Comparison of ENCODE assay signal across 8 mouse cellular contexts in the genomic region with DNA sequence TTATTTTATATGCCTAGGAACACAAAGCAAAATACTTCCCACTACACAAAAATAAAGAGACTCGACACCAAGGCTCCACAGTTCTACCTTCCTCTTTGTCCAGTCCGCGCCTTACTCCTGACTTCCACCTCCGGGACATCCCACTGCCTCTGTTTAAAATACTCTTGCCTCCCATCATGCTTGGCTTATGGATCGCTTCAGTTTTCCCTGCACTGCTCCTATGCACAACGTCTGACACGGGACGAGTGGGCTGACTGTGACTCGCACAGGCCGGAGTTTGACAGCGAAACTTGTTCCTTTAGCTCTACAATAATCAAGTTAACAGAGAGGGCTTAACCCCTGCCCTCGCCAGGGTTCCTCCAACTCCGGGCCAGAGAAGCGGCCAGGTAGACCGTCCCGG. TPM values are rescaled to one million over a fixed set of nuclear protein-coding genes. Genes with fewer than 3 reads are reported as not detected.
DNase-seq lines count a peak whose midpoint lies in the region; ATAC-seq and TF ChIP-seq lines count a peak whose summit lies in the region.

No protein-coding gene starts in this region.

- H3K9ac ChIP-seq in liver, adult 2 months (ENCODE audit: low read depth, low read length), result peak overlapping the region; percentile 55
- H3K9ac ChIP-seq in embryonic facial prominence, embryonic 12.5 days, result peak overlapping the region; percentile 53
- H3K9ac ChIP-seq in neural tube, embryonic 14.5 days (replicated peaks; ENCODE audit: low read depth, low read length), result peak overlapping the region; percentile 33

- peak overlapping the region; percentile 74 for H3K4me2 ChIP-seq in embryonic facial prominence, embryonic 12.5 days (replicated peaks)
- H3K4me2 ChIP-seq in neural tube, embryonic 14.5 days (ENCODE audit: low read depth, low read length), result peak overlapping the region; percentile 75

- peak overlapping the region; percentile 10; the same call in 1 of the 2 replicates for H3K27ac ChIP-seq in liver, adult 2 months (replicated peaks; ENCODE audit: insufficient read depth, low read depth, low read length)
- no peak overlapping the region for H3K27ac ChIP-seq in embryonic facial prominence, embryonic 12.5 days
- H3K27ac ChIP-seq in limb, embryonic 10.5 days, result peak overlapping the region; percentile 92
- no peak overlapping the region for H3K27ac ChIP-seq in neural tube, embryonic 14.5 days (ENCODE audit: low read depth, low read length)

- under 1% methylated on average over 16 of the region's 16 CpGs for WGBS in liver, adult 2 months
- WGBS in embryonic facial prominence, embryonic 12.5 days, result under 1% methylated on average over 16 of the region's 16 CpGs
- WGBS in limb, embryonic 10.5 days, result under 1% methylated on average over 16 of the region's 16 CpGs
- under 1% methylated on average over 16 of the region's 16 CpGs for whole genome bisulfite sequencing in neural tube, embryonic 14.5 days

- H3K36me3 ChIP-seq in liver, adult 2 months (ENCODE audit: control insufficient read depth, insufficient read depth, low read length), result peaks cover 16% of the 10 kb centered on the region
- peaks cover 13% of the 10 kb centered on the region for H3K36me3 ChIP-seq in embryonic facial prominence, embryonic 12.5 days
- peaks cover 24% of the 10 kb centered on the region for H3K36me3 ChIP-seq in limb, embryonic 10.5 days
- peaks cover 8% of the 10 kb centered on the region; the same call in 1 of the 2 replicates for H3K36me3 ChIP-seq in neural tube, embryonic 14.5 days (ENCODE audit: control insufficient read depth, insufficient read depth, low read length)

- peaks cover 6% of the 10 kb centered on the region for H3K4me1 ChIP-seq in liver, adult 2 months (ENCODE audit: control insufficient read depth, insufficient read depth, low read length)
- peaks cover 19% of the 10 kb centered on the region for H3K4me1 ChIP-seq in embryonic facial prominence, embryonic 12.5 days
- H3K4me1 ChIP-seq in limb, embryonic 10.5 days, result peaks cover 29% of the 10 kb centered on the region
- H3K4me1 ChIP-seq in neural tube, embryonic 14.5 days (ENCODE audit: control insufficient read depth, insufficient read depth, low read length), result peaks cover 9% of the 10 kb centered on the region

- TF ChIP-seq POLR2A in liver, adult 2 months (IDR thresholded peaks at IDR 0.05; ENCODE audit: extremely low read depth, insufficient read depth, low read length), result no peak

- no peaks in the 10 kb centered on the region for H3K9me3 ChIP-seq in embryonic facial prominence, embryonic 12.5 days
- no peaks in the 10 kb centered on the region for H3K9me3 ChIP-seq in limb, embryonic 10.5 days (replicated peaks)
- H3K9me3 ChIP-seq in neural tube, embryonic 14.5 days (ENCODE audit: control insufficient read depth, low read length), result no peaks in the 10 kb centered on the region

- no peak for TF ChIP-seq CTCF in liver, adult 2 months (IDR thresholded peaks at IDR 0.05; ENCODE audit: low read depth, low read length)

- H3K27me3 ChIP-seq in liver, adult 2 months (ENCODE audit: control insufficient read depth, insufficient read depth, low read length), result no peaks in the 10 kb centered on the region
- no peaks in the 10 kb centered on the region for H3K27me3 ChIP-seq in embryonic facial prominence, embryonic 12.5 days
- no peaks in the 10 kb centered on the region for H3K27me3 ChIP-seq in limb, embryonic 10.5 days (ENCODE audit: low read depth, poor library complexity, severe bottlenecking)
- no peaks in the 10 kb centered on the region for H3K27me3 ChIP-seq in neural tube, embryonic 14.5 days (ENCODE audit: control insufficient read depth, insufficient read depth, low read length)

- peak; percentile 25 for DNase-seq in liver, adult 2 months (ENCODE audit: extremely low read depth, low read depth, low spot score)
- no peak for DNase-seq in liver
- DNase-seq in limb, embryonic 10.5 days (ENCODE audit: low spot score), result no peak
- DNase-seq in adrenal gland, postnatal 36 days, result no peak
- no peak for DNase-seq in adrenal gland, adult 8-10 months
- no peak for DNase-seq in cerebellum, postnatal 25 days

- H3K4me3 ChIP-seq in liver, adult 2 months (ENCODE audit: insufficient read depth, low read depth, low read length), result peak overlapping the region; percentile 69
- H3K4me3 ChIP-seq in embryonic facial prominence, embryonic 12.5 days, result peak overlapping the region; percentile 84
- H3K4me3 ChIP-seq in limb, embryonic 10.5 days, result peak overlapping the region; percentile 89
- peak overlapping the region; percentile 76 for H3K4me3 ChIP-seq in neural tube, embryonic 14.5 days (ENCODE audit: low read depth, low read length)

- no peak; the same call in 1 of the 2 replicates for ATAC-seq in embryonic facial prominence, embryonic 12.5 days (ENCODE audit: insufficient number of reproducible peaks, insufficient read depth, low FRiP score, low TSS enrichment)
- no peak for ATAC-seq in neural tube, embryonic 14.5 days (ENCODE audit: low read depth)

- H3K79me2 ChIP-seq in liver, adult 2 months (ENCODE audit: control insufficient read depth, insufficient read depth, low read length), result no peaks in the 10 kb centered on the region; the same call in 1 of the 2 replicates

RNA-seq across cellular contexts. Expression of a gene that starts 0.3 kb away (rescaled TPM):
- 14.3 TPM in 2 replicates for total RNA-seq in liver, adult 2 months (2014; rRNA removed)
- polyA plus RNA-seq in liver, adult 2 months (2012; rRNA removed), result 12.3 and 13.2 TPM in 2 replicates
- 78.6 and 86.4 TPM in 2 replicates for polyA plus RNA-seq in embryonic facial prominence, embryonic 12.5 days (2016; fragmentation: Nextera tagmentation; extraction: Ambion mirVana)
- 92.5 and 95.3 TPM in 2 replicates for polyA plus RNA-seq in limb, embryonic 10.5 days (2016; fragmentation: Nextera tagmentation; extraction: Ambion mirVana)
- polyA plus RNA-seq in neural tube, embryonic 14.5 days (2014; fragmentation: Nextera tagmentation; extraction: Ambion mirVana), result 51.2 and 57.1 TPM in 2 replicates
- 100 to 1,000 TPM in 1 of 2 experiments, 10 to 100 TPM in 1; 100.0 to 130 TPM for total RNA-seq in adrenal gland, postnatal 36 days (2021)
- total RNA-seq in adrenal gland, adult 8-10 months (2022), result 100 to 1,000 TPM in 2 of 4 experiments, 10 to 100 TPM in 2; 88.4 to 137 (median 107) TPM

Comparison
In these comparisons a context has a peak if more than half of its experiments do, and no peak if none do; other contexts are left out.
1. H3K27ac ChIP-seq: peak in liver, adult 2 months (single experiment) and limb, embryonic 10.5 days (single experiment); none in embryonic facial prominence, embryonic 12.5 days (single experiment) and neural tube, embryonic 14.5 days (single experiment).
2. Peak in every context shown above with its lines, with median percentiles within 50 percentile points of each other: H3K4me3 ChIP-seq and H3K9ac ChIP-seq.